Mouse (Mus musculus) ES-E14 (cell line): Measurements from ENCODE around the gene Dpysl5. TPM values are rescaled to one million over a fixed set of nuclear protein-coding genes. Genes with fewer than 3 reads are reported as not detected.

Experiments used
- DNase-seq: peaks from one replicate; pipeline ENCODE4 v3.0.0-alpha.2; 2013; ENCODE audit warnings: low read depth, low spot score
- H3K27ac ChIP-seq: 2 replicates; pipeline ENCODE4 v1.5.1; 2012; ENCODE audit warnings: low read depth, mild to moderate bottlenecking, low read length, moderate library complexity, mixed read lengths; ENCODE audit not compliant: poor library complexity, insufficient read depth, severe bottlenecking
- H3K36me3 ChIP-seq: 2 replicates; pipeline ENCODE4 v1.6.1; 2012; ENCODE audit warnings: mild to moderate bottlenecking, low read length, moderate library complexity, mixed read lengths; ENCODE audit not compliant: control insufficient read depth, poor library complexity, insufficient read depth, severe bottlenecking
- H3K4me1 ChIP-seq, 2 experiments: fragments of 150-350 bp in 1 of 2; sonication (generic) in 1 of 2; 2 replicates each; pipeline ENCODE4 v1.6.1; 2012; ENCODE audit warnings: low read length in 2 of 2, mild to moderate bottlenecking in 1 of 2, mixed read lengths in 1 of 2; ENCODE audit not compliant: control insufficient read depth in 2 of 2, insufficient read depth in 2 of 2, poor library complexity in 1 of 2
- H3K4me3 ChIP-seq, 2 experiments: fragments of 150-350 bp in 1 of 2; sonication (generic) in 1 of 2; 2 replicates each; pipeline ENCODE4 v1.5.1; 2012; ENCODE audit warnings: low read length in 2 of 2, low read depth in 1 of 2, mild to moderate bottlenecking in 1 of 2, mixed read lengths in 1 of 2; ENCODE audit not compliant: insufficient read depth in 1 of 2, poor library complexity in 1 of 2, severe bottlenecking in 1 of 2
- H3K9ac ChIP-seq: 2 replicates; pipeline ENCODE4 v1.6.1; 2012; ENCODE audit warnings: low read depth, mild to moderate bottlenecking, low read length, mixed read lengths; ENCODE audit not compliant: poor library complexity, insufficient read depth, severe bottlenecking
- H3K9me3 ChIP-seq: fragments of 150-350 bp; sonication (generic); 2 replicates; pipeline ENCODE4 v1.6.1; 2012; ENCODE audit warnings: low read depth, mild to moderate bottlenecking, low read length; ENCODE audit not compliant: control insufficient read depth, insufficient read depth
- CHD2 ChIP-seq: IDR thresholded peaks from 2 replicates; pipeline ENCODE4 v1.6.1; 2014; ENCODE audit warnings: mild to moderate bottlenecking, low read depth, low read length, inconsistent platforms
- HCFC1 ChIP-seq: IDR thresholded peaks from 2 replicates; pipeline ENCODE4 v1.6.1; 2012; ENCODE audit warnings: low read length, inconsistent platforms, borderline replicate concordance; ENCODE audit not compliant: insufficient read depth
- MAFK ChIP-seq: IDR thresholded peaks from 2 replicates; pipeline ENCODE4 v1.6.1; 2014; ENCODE audit warnings: mild to moderate bottlenecking, low read depth, low read length, inconsistent platforms; ENCODE audit not compliant: insufficient read depth
- ZC3H11A ChIP-seq: IDR thresholded peaks from 2 replicates; pipeline ENCODE4 v1.6.1; 2012; ENCODE audit warnings: low read depth, mild to moderate bottlenecking, inconsistent platforms, low read length, borderline replicate concordance
- ZNF384 ChIP-seq: IDR thresholded peaks from 2 replicates; pipeline ENCODE4 v1.6.1; 2012; ENCODE audit warnings: low read depth, low read length, inconsistent platforms
- in situ Hi-C, 2 experiments: fragments of 600-800 bp; cut with MboI; formaldehyde crosslinking; loops; one replicate each; pipeline ENCODE4 v1.15.1; 2025; ENCODE audit warnings: low sequenced_read_pairs in 2 of 2, inconsistent platforms in 1 of 2; ENCODE audit not compliant: unreplicated experiment in 2 of 2
- total RNA-seq: library from RNA; depleted of rRNA; stranded (reverse); fragments of 300-350 nt; gene quantifications from 2 replicates; pipeline ENCODE4 v1.2.3, GENCODE M21; 2012

Gene Dpysl5
- total RNA-seq, 1 experiment: 5.3 TPM

- in situ Hi-C loops: no loop called here
- H3K36me3 ChIP-seq: peaks cover 10% of the 10 kb centered on the region
- no peaks in the 10 kb centered on the region for H3K4me1 ChIP-seq
- TF ChIP-seq CHD2 (no peak), ZC3H11A (no peak), MAFK (no peak), HCFC1 (no peak), ZNF384 (no peak)
- no peak overlapping the region for H3K4me3 ChIP-seq
- H3K9ac ChIP-seq: no peak overlapping the region
- no peak for DNase-seq
- no peak overlapping the region for H3K27ac ChIP-seq
- no peaks in the 10 kb centered on the region for H3K9me3 ChIP-seq
Measured at GRCm38 (mm10) chr5:30679593-30679992, 31.8 kb upstream of the Dpysl5 start.

- Histone ChIP-seq H3K36me3 (no peaks in the 10 kb centered on the region; the same call in 1 of the 2 replicates), H3K27ac (no peak overlapping the region), H3K4me3 (no peak overlapping the region), H3K4me1 (no peaks in the 10 kb centered on the region), H3K9ac (no peak overlapping the region), H3K9me3 (no peaks in the 10 kb centered on the region)
- DNase-seq: no peak
- in situ Hi-C loops: no loop called here
- TF ChIP-seq MAFK (no peak), HCFC1 (no peak), CHD2 (no peak), ZNF384 (no peak), ZC3H11A (no peak)
Measured at GRCm38 (mm10) chr5:30681970-30682369, 29.4 kb upstream of the Dpysl5 start.

GRCm38 (mm10) chr5:30682967-30683600, 28.3 kb upstream of the Dpysl5 start:
- no peak for DNase-seq
- H3K4me1 ChIP-seq: no peaks in the 10 kb centered on the region
- no peak overlapping the region for H3K27ac ChIP-seq
- TF ChIP-seq CHD2 (no peak), ZC3H11A (0 out of 2 replicates have a peak, but pooled peaks have one; percentile 49), MAFK (no peak)
- in situ Hi-C loops: no loop called here
- H3K9ac ChIP-seq: no peak overlapping the region
- no peaks in the 10 kb centered on the region for H3K36me3 ChIP-seq
- no peak overlapping the region for H3K4me3 ChIP-seq
- H3K9me3 ChIP-seq: no peaks in the 10 kb centered on the region

- no peak overlapping the region for H3K4me3 ChIP-seq
- no peak overlapping the region for H3K27ac ChIP-seq
- TF ChIP-seq CHD2 (no peak), MAFK (no peak), ZNF384 (no peak), HCFC1 (no peak), ZC3H11A (no peak)
- H3K4me1 ChIP-seq: no peaks in the 10 kb centered on the region
- H3K36me3 ChIP-seq: no peaks in the 10 kb centered on the region
- in situ Hi-C loops: no loop called here
- no peak for DNase-seq
- no peak overlapping the region for H3K9ac ChIP-seq
- H3K9me3 ChIP-seq: no peaks in the 10 kb centered on the region
Measured at GRCm38 (mm10) chr5:30683993-30684392, 27.4 kb upstream of the Dpysl5 start.

GRCm38 (mm10) chr5:30686781-30687180, 24.6 kb upstream of the Dpysl5 start:
- no peak for TF ChIP-seq ZNF384
- TF ChIP-seq HCFC1: no peak
- TF ChIP-seq MAFK: no peak
- no peak for TF ChIP-seq CHD2
- peak; percentile 24; the same call in 1 of the 2 replicates for TF ChIP-seq ZC3H11A
- Histone ChIP-seq H3K4me3 (no peak overlapping the region), H3K27ac (no peak overlapping the region), H3K9me3 (no peaks in the 10 kb centered on the region), H3K9ac (no peak overlapping the region), H3K4me1 (no peaks in the 10 kb centered on the region), H3K36me3 (no peaks in the 10 kb centered on the region)
- DNase-seq: no peak
- in situ Hi-C loops: no loop called here
